Mouse (Mus musculus) monocyte, adult 5-6 weeks (primary cell): Measurements from ENCODE around the gene Prn. TPM values are rescaled to one million over a fixed set of nuclear protein-coding genes. Genes with fewer than 3 reads are reported as not detected.

ENCODE experiments used
- ATAC-seq: fragments of 153-309, 156-312 bp; replicated peaks from 2 replicates; pipeline ENCODE4 v1.8.0; 2017; ENCODE audit warnings: mild to moderate bottlenecking; ENCODE audit not compliant: low TSS enrichment, insufficient number of reproducible peaks, severe bottlenecking, poor library complexity, low FRiP score
- total RNA-seq: library from RNA; stranded (forward); fragments of 200-1000, 200-491, 200-594 nt; gene quantifications from 3 replicates; pipeline ENCODE4 v1.2.3, GENCODE M21; 2017

Gene Prn
- total RNA-seq, 1 experiment from 2014 or later = not detected

GRCm38 (mm10) chr2:131976663-131977062, 66.9 kb downstream of the Prn start:
- ATAC-seq = no peak

- no peak for ATAC-seq
Observed at GRCm38 (mm10) chr2:131980866-131981265, 71.1 kb downstream of the Prn start.

GRCm38 (mm10) chr2:131982546-131983196, 72.9 kb downstream of the Prn start:
- ATAC-seq = peak; percentile 87

GRCm38 (mm10) chr2:131987950-131988349, 78.2 kb downstream of the Prn start:
- no peak for ATAC-seq

GRCm38 (mm10) chr2:131988550-131988949, 78.8 kb downstream of the Prn start:
- ATAC-seq = no peak

- ATAC-seq = no peak
Observed at GRCm38 (mm10) chr2:131992487-131992886, 82.7 kb downstream of the Prn start.

GRCm38 (mm10) chr2:131993151-131993550, 83.4 kb downstream of the Prn start:
- ATAC-seq = no peak

GRCm38 (mm10) chr2:131993563-131994088, 83.9 kb downstream of the Prn start:
- no peak for ATAC-seq

- ATAC-seq = no peak
Observed at GRCm38 (mm10) chr2:131994971-131995370, 85.2 kb downstream of the Prn start.

GRCm38 (mm10) chr2:131995742-131996141, 86.0 kb downstream of the Prn start:
- ATAC-seq = no peak

- no peak for ATAC-seq
Observed at GRCm38 (mm10) chr2:131996369-131996768, 86.6 kb downstream of the Prn start.

GRCm38 (mm10) chr2:131997356-131997755, 87.6 kb downstream of the Prn start:
- no peak for ATAC-seq

GRCm38 (mm10) chr2:132001696-132002334, 92.1 kb downstream of the Prn start:
- ATAC-seq = no peak

- ATAC-seq = no peak
Observed at GRCm38 (mm10) chr2:132003916-132004315, 94.2 kb downstream of the Prn start.

- no peak for ATAC-seq
Observed at GRCm38 (mm10) chr2:132004495-132005136, 94.9 kb downstream of the Prn start.

GRCm38 (mm10) chr2:132005445-132005844, 95.7 kb downstream of the Prn start:
- ATAC-seq = no peak
